Mouse (Mus musculus) ES-E14 (cell line): ENCODE data around the gene Kcns3. TPM values are rescaled to one million over a fixed set of nuclear protein-coding genes. Genes with fewer than 3 reads are reported as not detected.
"Not testable (repeated sequence)": the region's sequence is repeated elsewhere in the genome, so short reads cannot be mapped to it uniquely, and the experiment has no call there.

ENCODE experiments used
- DNase-seq: peaks from one replicate; pipeline ENCODE4 v3.0.0-alpha.2; 2013; ENCODE audit warnings: low read depth, low spot score
- H3K27ac ChIP-seq: 2 replicates; pipeline ENCODE4 v1.5.1; 2012; ENCODE audit warnings: low read depth, mild to moderate bottlenecking, low read length, moderate library complexity, mixed read lengths; ENCODE audit not compliant: poor library complexity, insufficient read depth, severe bottlenecking
- H3K36me3 ChIP-seq: 2 replicates; pipeline ENCODE4 v1.6.1; 2012; ENCODE audit warnings: mild to moderate bottlenecking, low read length, moderate library complexity, mixed read lengths; ENCODE audit not compliant: control insufficient read depth, poor library complexity, insufficient read depth, severe bottlenecking
- H3K4me1 ChIP-seq, 2 experiments: fragments of 150-350 bp in 1 of 2; sonication (generic) in 1 of 2; 2 replicates each; pipeline ENCODE4 v1.6.1; 2012; ENCODE audit warnings: low read length in 2 of 2, mild to moderate bottlenecking in 1 of 2, mixed read lengths in 1 of 2; ENCODE audit not compliant: control insufficient read depth in 2 of 2, insufficient read depth in 2 of 2, poor library complexity in 1 of 2
- H3K4me3 ChIP-seq, 2 experiments: fragments of 150-350 bp in 1 of 2; sonication (generic) in 1 of 2; 2 replicates each; pipeline ENCODE4 v1.5.1; 2012; ENCODE audit warnings: low read length in 2 of 2, low read depth in 1 of 2, mild to moderate bottlenecking in 1 of 2, mixed read lengths in 1 of 2; ENCODE audit not compliant: insufficient read depth in 1 of 2, poor library complexity in 1 of 2, severe bottlenecking in 1 of 2
- H3K9ac ChIP-seq: 2 replicates; pipeline ENCODE4 v1.6.1; 2012; ENCODE audit warnings: low read depth, mild to moderate bottlenecking, low read length, mixed read lengths; ENCODE audit not compliant: poor library complexity, insufficient read depth, severe bottlenecking
- H3K9me3 ChIP-seq: fragments of 150-350 bp; sonication (generic); 2 replicates; pipeline ENCODE4 v1.6.1; 2012; ENCODE audit warnings: low read depth, mild to moderate bottlenecking, low read length; ENCODE audit not compliant: control insufficient read depth, insufficient read depth
- CHD2 ChIP-seq: IDR thresholded peaks from 2 replicates; pipeline ENCODE4 v1.6.1; 2014; ENCODE audit warnings: mild to moderate bottlenecking, low read depth, low read length, inconsistent platforms
- HCFC1 ChIP-seq: IDR thresholded peaks from 2 replicates; pipeline ENCODE4 v1.6.1; 2012; ENCODE audit warnings: low read length, inconsistent platforms, borderline replicate concordance; ENCODE audit not compliant: insufficient read depth
- MAFK ChIP-seq: IDR thresholded peaks from 2 replicates; pipeline ENCODE4 v1.6.1; 2014; ENCODE audit warnings: mild to moderate bottlenecking, low read depth, low read length, inconsistent platforms; ENCODE audit not compliant: insufficient read depth
- ZC3H11A ChIP-seq: IDR thresholded peaks from 2 replicates; pipeline ENCODE4 v1.6.1; 2012; ENCODE audit warnings: low read depth, mild to moderate bottlenecking, inconsistent platforms, low read length, borderline replicate concordance
- ZNF384 ChIP-seq: IDR thresholded peaks from 2 replicates; pipeline ENCODE4 v1.6.1; 2012; ENCODE audit warnings: low read depth, low read length, inconsistent platforms
- in situ Hi-C, 2 experiments: fragments of 600-800 bp; cut with MboI; formaldehyde crosslinking; loops; one replicate each; pipeline ENCODE4 v1.15.1; 2025; ENCODE audit warnings: low sequenced_read_pairs in 2 of 2, inconsistent platforms in 1 of 2; ENCODE audit not compliant: unreplicated experiment in 2 of 2
- total RNA-seq: library from RNA; depleted of rRNA; stranded (reverse); fragments of 300-350 nt; gene quantifications from 2 replicates; pipeline ENCODE4 v1.2.3, GENCODE M21; 2012; rRNA removed

Gene Kcns3
- total RNA-seq, 1 experiment = 2.6 TPM

DNA sequence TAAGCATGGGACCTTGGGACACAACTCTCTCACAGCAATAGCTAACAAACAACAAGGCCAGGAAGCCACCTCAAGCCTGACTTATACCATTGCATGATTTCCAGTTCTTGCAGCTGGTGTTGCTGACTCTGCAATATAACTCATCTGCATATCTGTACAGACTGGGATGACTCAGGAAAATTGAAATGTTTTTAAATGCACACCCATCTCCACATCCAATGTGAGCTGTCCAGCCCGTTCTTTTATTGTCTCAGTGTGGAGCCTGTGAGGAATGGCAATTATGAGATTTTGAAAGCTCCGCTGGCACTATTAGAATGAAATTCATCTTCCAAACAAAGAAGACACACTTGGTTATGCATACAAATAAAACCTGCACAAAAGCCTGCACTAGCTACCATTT is 84.0 kb downstream of the Kcns3 start:
- no peak for DNase-seq
- 0 out of 2 replicates have a peak, but pooled peaks have one; percentile 35 for TF ChIP-seq MAFK
- TF ChIP-seq ZNF384 = no peak
- H3K4me3 ChIP-seq = no peak overlapping the region
- H3K4me1 ChIP-seq = 0 out of 4 replicates have a peak, but pooled peaks cover 0 to 3% of the 10 kb centered on the region in 2 experiments
- in situ Hi-C loops = no loop called here
- no peak overlapping the region for H3K27ac ChIP-seq
- no peak overlapping the region for H3K9ac ChIP-seq
- no peaks in the 10 kb centered on the region for H3K36me3 ChIP-seq
- no peaks in the 10 kb centered on the region for H3K9me3 ChIP-seq

DNA sequence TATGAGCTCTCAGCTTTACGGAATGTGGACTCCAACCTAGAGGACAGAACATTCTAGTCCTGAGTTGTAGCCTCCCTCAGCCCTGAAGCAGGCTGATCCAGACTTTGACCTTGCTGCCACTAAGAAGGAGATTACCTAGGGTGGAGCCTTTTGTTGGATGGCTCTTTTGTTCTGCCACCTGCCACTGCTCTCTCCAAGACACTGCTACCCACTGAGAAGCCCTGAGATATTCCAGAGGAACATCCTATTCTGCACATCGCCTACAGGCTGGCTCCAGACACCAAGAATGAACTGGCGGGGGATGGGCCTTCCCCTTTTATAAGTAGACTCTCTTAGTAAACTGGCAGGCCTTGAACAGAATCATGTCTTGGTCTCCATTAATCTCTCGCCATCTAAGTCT is 98.2 kb downstream of the Kcns3 start:
- H3K9ac ChIP-seq, H3K4me3 ChIP-seq, H3K36me3 ChIP-seq, in situ Hi-C loops, H3K9me3 ChIP-seq, H3K4me1 ChIP-seq: not testable (repeated sequence)
- peak; percentile 45 for DNase-seq
- H3K27ac ChIP-seq = peak overlapping the region; percentile 88; the same call in 1 of the 2 replicates

DNA sequence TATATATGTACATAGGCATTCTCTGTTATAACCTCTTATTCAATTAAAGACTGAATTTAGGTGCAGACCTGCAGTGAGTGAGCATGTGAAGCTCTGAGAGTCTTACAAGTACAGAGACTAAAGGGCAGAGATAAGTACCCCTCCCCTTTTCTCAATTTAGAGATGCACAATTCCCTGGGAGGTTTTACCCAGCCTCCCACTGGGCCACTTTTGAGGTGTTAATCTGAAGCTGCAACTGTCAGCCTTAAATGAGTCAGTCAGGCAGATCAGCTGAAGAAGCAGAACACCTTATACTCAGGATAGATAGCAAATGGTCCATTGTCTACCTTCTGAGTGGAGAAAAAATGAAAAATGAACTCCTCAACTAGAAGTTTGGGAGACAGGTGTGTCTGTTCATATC is 109.0 kb downstream of the Kcns3 start:
- H3K9me3 ChIP-seq = no peaks in the 10 kb centered on the region
- in situ Hi-C loops = no loop called here
- peaks cover 0 to 6% of the 10 kb centered on the region in 2 experiments; a peak in 1 of 4 replicates for H3K4me1 ChIP-seq
- H3K36me3 ChIP-seq = no peaks in the 10 kb centered on the region
- H3K9ac ChIP-seq = no peak overlapping the region
- TF ChIP-seq CHD2 = no peak
- no peak for TF ChIP-seq ZNF384
- TF ChIP-seq MAFK = no peak
- no peak for TF ChIP-seq HCFC1
- TF ChIP-seq ZC3H11A = no peak
- H3K4me3 ChIP-seq = no peak overlapping the region
- DNase-seq = peak; percentile 35
- H3K27ac ChIP-seq = no peak overlapping the region

Other genes starting within 250 kb of the Kcns3 start
- not detected in 2 replicates for gene Msgn1, start 57.9 kb upstream of the Kcns3 start, total RNA-seq
- gene Gen1, start 114.7 kb upstream of the Kcns3 start, total RNA-seq = 19.8 and 23.4 TPM in 2 replicates
- 54.3 and 61.4 TPM in 2 replicates for gene Smc6, start 114.8 kb upstream of the Kcns3 start, total RNA-seq